Mouse (Mus musculus): ENCODE data around the gene Olfr1356.
"Not testable (repeated sequence)": the region's sequence is repeated elsewhere in the genome, so short reads cannot be mapped to it uniquely, and the experiment has no call there.

The Olfr1356 gene

DNA sequence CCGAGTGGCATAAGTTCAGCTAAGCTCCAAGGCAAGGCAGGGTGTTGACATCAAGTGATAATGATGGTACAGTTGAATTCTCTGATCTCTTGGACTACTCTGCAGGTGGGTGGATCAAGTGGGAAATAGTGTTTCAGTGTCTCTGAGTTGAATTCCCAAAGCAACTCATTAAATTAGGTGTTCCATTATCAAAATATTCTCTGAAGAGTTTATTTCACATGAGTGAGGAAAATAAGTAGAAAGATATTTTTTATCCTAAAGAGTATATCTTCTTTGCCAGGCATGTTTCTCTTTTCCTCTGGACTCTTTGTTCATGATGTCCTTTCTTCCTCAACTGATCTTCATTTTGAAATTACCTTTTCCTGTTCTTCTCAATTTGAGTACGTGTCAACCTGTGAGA is at the start of gene Olfr1356:
TSS of gene Olfr1356 (minus strand) at position 101 of the 400 bp plus-strand sequence.
- no peak for DNase-seq

- DNase-seq, result no peak
Observed at GRCm38 (mm10) chr10:78875240-78875639, 23.3 kb upstream of the Olfr1356 start, which contains the start of gene Olfr1355. Gene Olfr1355, plus strand, starts transcription at chr10:78875540.

GRCm38 (mm10) chr10:78840456-78840855 is 11.5 kb downstream of the Olfr1356 start:
- not testable (repeated sequence) for DNase-seq

DNA sequence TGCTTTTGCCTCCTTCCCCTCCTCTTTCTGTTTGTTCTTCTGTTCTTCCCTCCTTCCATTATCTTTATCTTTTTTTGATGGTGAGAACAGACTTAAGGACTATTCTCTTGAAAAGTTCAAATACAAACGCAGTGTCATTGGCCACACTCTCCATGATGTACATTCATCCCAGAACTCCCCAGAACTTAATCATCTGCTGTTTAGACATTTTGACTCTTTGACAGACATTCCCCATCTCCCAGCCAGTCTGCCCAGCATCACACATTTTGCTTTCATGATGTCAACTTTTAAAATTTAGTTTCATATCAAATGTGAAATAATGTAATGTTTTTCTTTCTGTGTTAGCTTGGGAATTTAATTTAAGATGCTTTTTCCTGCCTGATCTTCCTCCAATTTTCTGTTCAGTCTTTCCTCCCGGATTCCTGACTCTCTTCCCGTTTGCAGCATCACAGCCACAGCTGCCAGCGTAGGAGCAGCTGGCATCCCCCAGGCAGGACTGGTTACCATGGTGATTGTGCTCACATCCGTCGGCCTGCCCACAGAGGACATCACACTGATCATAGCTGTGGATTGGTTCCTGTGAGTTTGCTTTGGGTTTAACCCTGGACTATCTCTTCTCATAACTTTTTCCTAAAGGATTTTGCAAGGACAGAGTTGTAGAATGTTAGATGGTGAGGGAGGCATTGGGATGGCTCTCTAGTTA is 39.5 kb downstream of the Olfr1356 start:
- DNase-seq, result no peak

DNA sequence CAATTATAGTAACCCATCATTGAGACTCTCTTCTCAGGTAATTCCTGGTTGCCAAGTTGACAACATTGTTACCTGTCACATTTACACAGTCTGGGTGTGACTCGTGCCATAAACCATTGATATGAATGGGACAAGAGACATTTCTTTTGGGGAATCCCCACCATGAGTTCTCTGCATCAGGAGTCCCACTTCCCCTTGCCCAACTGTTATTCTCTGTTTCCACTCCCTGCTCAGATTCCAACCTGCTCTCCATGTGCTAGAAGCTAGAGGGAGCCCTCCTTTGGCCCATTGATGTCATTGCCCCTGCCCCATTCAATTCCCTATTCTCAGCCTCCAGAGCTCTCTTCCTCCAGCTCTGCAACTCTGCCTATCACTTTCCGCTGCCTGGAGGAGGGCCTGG is 50.5 kb downstream of the Olfr1356 start:
- DNase-seq, result no peak

All from cerebellum, adult 11-12 months (tissue).